In genomic region chr11:8656448-8657393, GRCm38 (mm10) we compare ENCODE assay signal across 10 mouse cellular contexts. TPM values are rescaled to one million over a fixed set of nuclear protein-coding genes. Genes with fewer than 3 reads are reported as not detected.
A peak's percentile ranks its signal among the peaks of the same experiment; 100 is the strongest.
DNase-seq lines count a peak whose midpoint lies in the region; ATAC-seq and TF ChIP-seq lines count a peak whose summit lies in the region.
"Had no signal": no experiment of that assay in that cellular context is flagged by ENCODE, and none has a peak within 500 bp of the region (broad histone marks: within the 10 kb centered on the region; RNA-seq: fewer than 3 reads in every experiment).

No protein-coding gene starts in this region.

- TF ChIP-seq EP300 in lung, postnatal 0 days (IDR thresholded peaks at IDR 0.05), result no peak

- no peak for DNase-seq in forebrain, embryonic 10.5 days (ENCODE audit: extremely low spot score, low spot score)
- no peak for DNase-seq in forebrain, postnatal 0 days
- peak; percentile 88 for DNase-seq in NIH3T3 (ENCODE audit: low read depth)
- DNase-seq in limb, embryonic 10.5 days (ENCODE audit: low spot score), result peak; percentile 82
- DNase-seq in heart, adult 18-20 months, result no peak
- DNase-seq in lung, postnatal 0 days (ENCODE audit: low spot score), result no peak
- DNase-seq in adrenal gland, adult 18-20 months (ENCODE audit: low spot score in 2 of 2), result no peak
- DNase-seq: heart, postnatal 14 days had no signal

- H3K36me3 ChIP-seq in forebrain, embryonic 10.5 days (replicated peaks), result 0 out of 2 replicates have a peak, but pooled peaks cover 3% of the 10 kb centered on the region
- no peaks in the 10 kb centered on the region for H3K36me3 ChIP-seq in forebrain, postnatal 0 days (ENCODE audit: insufficient read depth)
- H3K36me3 ChIP-seq in forebrain, embryonic 15.5 days, result no peaks in the 10 kb centered on the region
- peaks cover 15% of the 10 kb centered on the region for H3K36me3 ChIP-seq in limb, embryonic 10.5 days
- H3K36me3 ChIP-seq in lung, postnatal 0 days (ENCODE audit: insufficient read depth, low read length), result no peaks in the 10 kb centered on the region

- 0 out of 2 replicates have a peak overlapping the region, but pooled peaks have one; percentile 20 for H3K27ac ChIP-seq in forebrain, embryonic 10.5 days
- no peak overlapping the region for H3K27ac ChIP-seq in forebrain, postnatal 0 days (ENCODE audit: low read depth, low read length)
- no peak overlapping the region for H3K27ac ChIP-seq in forebrain, embryonic 15.5 days (replicated peaks)
- H3K27ac ChIP-seq in limb, embryonic 10.5 days, result peak overlapping the region; percentile 95
- H3K27ac ChIP-seq in lung, postnatal 0 days (ENCODE audit: low read length), result no peak overlapping the region

- no peaks in the 10 kb centered on the region; the same call in 1 of the 2 replicates for H3K9me3 ChIP-seq in forebrain, embryonic 10.5 days
- no peaks in the 10 kb centered on the region for H3K9me3 ChIP-seq in forebrain, postnatal 0 days (ENCODE audit: low read length)
- no peaks in the 10 kb centered on the region for H3K9me3 ChIP-seq in forebrain, embryonic 15.5 days
- no peaks in the 10 kb centered on the region for H3K9me3 ChIP-seq in limb, embryonic 10.5 days (replicated peaks)
- H3K9me3 ChIP-seq in lung, postnatal 0 days (ENCODE audit: low read length), result no peaks in the 10 kb centered on the region

- no peak overlapping the region for H3K9ac ChIP-seq in forebrain, postnatal 0 days
- no peak overlapping the region for H3K9ac ChIP-seq in forebrain, embryonic 15.5 days (replicated peaks)
- H3K9ac ChIP-seq in lung, postnatal 0 days (replicated peaks; ENCODE audit: low read depth), result no peak overlapping the region

- no peak overlapping the region for H3K4me2 ChIP-seq in forebrain, postnatal 0 days (ENCODE audit: low read depth)
- H3K4me2 ChIP-seq in forebrain, embryonic 15.5 days (replicated peaks), result no peak overlapping the region
- no peak overlapping the region for H3K4me2 ChIP-seq in lung, postnatal 0 days (replicated peaks; ENCODE audit: low read depth, low read length)
- H3K4me2 ChIP-seq: liver, embryonic 11.5 days had no signal

- no peak for ATAC-seq in forebrain, postnatal 0 days
- ATAC-seq in forebrain, embryonic 15.5 days (replicated peaks), result peak; percentile 40; the same call in 1 of the 2 replicates
- ATAC-seq in lung, postnatal 0 days, result no peak

- 74% methylated on average over 12 of the region's 12 CpGs for WGBS in forebrain, embryonic 10.5 days
- 57% methylated on average over 12 of the region's 12 CpGs for WGBS in forebrain, postnatal 0 days
- 58% methylated on average over 12 of the region's 12 CpGs for WGBS in forebrain, embryonic 15.5 days
- 42% methylated on average over 12 of the region's 12 CpGs for WGBS in limb, embryonic 10.5 days
- WGBS in lung, postnatal 0 days, result 56% methylated on average over 12 of the region's 12 CpGs

- TF ChIP-seq CTCF in forebrain, postnatal 0 days (IDR thresholded peaks at IDR 0.05; ENCODE audit: low read depth), result no peak
- no peak for TF ChIP-seq CTCF in lung, postnatal 0 days (IDR thresholded peaks at IDR 0.05)

- no peaks in the 10 kb centered on the region for H3K27me3 ChIP-seq in forebrain, embryonic 10.5 days (ENCODE audit: poor library complexity, severe bottlenecking)
- no peaks in the 10 kb centered on the region for H3K27me3 ChIP-seq in forebrain, postnatal 0 days (ENCODE audit: insufficient read depth, low read length)
- no peaks in the 10 kb centered on the region for H3K27me3 ChIP-seq in forebrain, embryonic 15.5 days
- no peaks in the 10 kb centered on the region for H3K27me3 ChIP-seq in limb, embryonic 10.5 days (ENCODE audit: low read depth, poor library complexity, severe bottlenecking)
- H3K27me3 ChIP-seq in lung, postnatal 0 days (replicated peaks; ENCODE audit: insufficient read depth, low read length), result no peaks in the 10 kb centered on the region

- peaks cover 60% of the 10 kb centered on the region for H3K4me1 ChIP-seq in forebrain, embryonic 10.5 days
- peaks cover 4% of the 10 kb centered on the region; the same call in 1 of the 2 replicates for H3K4me1 ChIP-seq in forebrain, postnatal 0 days (ENCODE audit: insufficient read depth)
- peaks cover 13% of the 10 kb centered on the region for H3K4me1 ChIP-seq in forebrain, embryonic 15.5 days
- peaks cover 96% of the 10 kb centered on the region for H3K4me1 ChIP-seq in limb, embryonic 10.5 days
- H3K4me1 ChIP-seq in lung, postnatal 0 days (ENCODE audit: insufficient read depth, low read depth, low read length), result peaks cover 26% of the 10 kb centered on the region; the same call in 1 of the 2 replicates

- H3K4me3 ChIP-seq in forebrain, embryonic 10.5 days, result no peak overlapping the region
- no peak overlapping the region for H3K4me3 ChIP-seq in forebrain, postnatal 0 days (ENCODE audit: low read depth, low read length)
- H3K4me3 ChIP-seq in forebrain, embryonic 15.5 days, result no peak overlapping the region
- H3K4me3 ChIP-seq in limb, embryonic 10.5 days, result no peak overlapping the region
- H3K4me3 ChIP-seq in lung, postnatal 0 days (ENCODE audit: low read depth, low read length), result no peak overlapping the region

RNA-seq across cellular contexts. Expression of gene Tns3, which starts 7.6 kb away (rescaled TPM):
- polyA plus RNA-seq in forebrain, embryonic 10.5 days (2016; fragmentation: Nextera tagmentation; extraction: Ambion mirVana), result 13.3 and 13.8 TPM in 2 replicates
- 16.3 and 26.5 TPM in 2 replicates for total RNA-seq in forebrain, postnatal 0 days (2014; rRNA removed)
- 3.1 and 6.2 TPM in 2 replicates for polyA plus RNA-seq in forebrain, postnatal 0 days (2015; fragmentation: Nextera tagmentation; extraction: Ambion mirVana)
- polyA plus RNA-seq in forebrain, embryonic 15.5 days (2015; fragmentation: Nextera tagmentation; extraction: Ambion mirVana), result 6.9 and 8.0 TPM in 2 replicates
- polyA plus RNA-seq in limb, embryonic 10.5 days (2016; fragmentation: Nextera tagmentation; extraction: Ambion mirVana), result 28.2 and 35.6 TPM in 2 replicates
- total RNA-seq in heart, adult 18-20 months (2021), result 10 to 100 TPM; 22.3 to 23.2 TPM
- 34.9 and 37.5 TPM in 2 replicates for polyA plus RNA-seq in lung, postnatal 0 days (2015; fragmentation: Nextera tagmentation; extraction: Ambion mirVana)
- total RNA-seq in adrenal gland, adult 18-20 months (2021), result 10 to 100 TPM; 48.3 to 51.5 TPM

Comparison
In these comparisons a context has a peak if more than half of its experiments do, and no peak if none do; other contexts are left out.
1. H3K27ac ChIP-seq: peak in forebrain, embryonic 10.5 days (single experiment) and limb, embryonic 10.5 days (single experiment); none in forebrain, postnatal 0 days (single experiment), forebrain, embryonic 15.5 days (single experiment) and lung, postnatal 0 days (single experiment).
2. DNase-seq: peak in NIH3T3 (single experiment) and limb, embryonic 10.5 days (single experiment); none in forebrain, embryonic 10.5 days (single experiment), forebrain, postnatal 0 days (single experiment), heart, adult 18-20 months (0 of 2), lung, postnatal 0 days (single experiment) and adrenal gland, adult 18-20 months (0 of 2).